Mouse (Mus musculus) embryo, embryonic 9.5 days (tissue): Measurements from ENCODE around the gene Rundc3b.
A peak's percentile ranks its signal among the peaks of the same experiment; 100 is the strongest.

ENCODE experiments used
- DNase-seq: peaks from one replicate; pipeline ENCODE4 v3.0.0-alpha.2; 2017; ENCODE audit errors: extremely low spot score

Gene Rundc3b

DNA sequence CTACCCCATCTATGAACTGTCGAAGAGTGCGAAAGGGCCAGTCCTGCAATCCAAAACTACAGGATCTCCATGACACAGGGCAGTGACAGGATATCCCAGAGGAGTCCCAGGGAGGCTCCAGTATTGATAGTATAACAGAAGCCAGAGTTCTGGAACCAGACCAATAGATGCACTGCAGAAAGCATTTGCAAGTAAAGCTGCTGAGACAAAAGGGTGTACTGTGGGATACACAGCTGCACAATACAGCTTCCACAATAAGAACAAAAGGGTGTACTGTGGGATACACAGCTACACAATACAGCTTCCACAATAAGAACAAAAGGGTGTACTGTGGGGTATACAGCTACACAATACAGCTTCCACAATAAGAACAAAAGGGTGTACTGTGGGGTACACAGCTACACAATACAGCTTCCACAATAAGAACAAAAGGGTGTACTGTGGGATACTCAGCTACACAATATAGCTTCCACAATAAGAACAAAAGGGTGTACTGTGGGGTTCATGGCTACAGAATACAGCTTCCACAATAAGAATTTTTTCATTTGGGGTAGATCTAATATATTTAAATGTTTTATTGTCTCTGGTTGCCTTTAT is 134.0 kb downstream of the Rundc3b start:
- DNase-seq: no peak

DNA sequence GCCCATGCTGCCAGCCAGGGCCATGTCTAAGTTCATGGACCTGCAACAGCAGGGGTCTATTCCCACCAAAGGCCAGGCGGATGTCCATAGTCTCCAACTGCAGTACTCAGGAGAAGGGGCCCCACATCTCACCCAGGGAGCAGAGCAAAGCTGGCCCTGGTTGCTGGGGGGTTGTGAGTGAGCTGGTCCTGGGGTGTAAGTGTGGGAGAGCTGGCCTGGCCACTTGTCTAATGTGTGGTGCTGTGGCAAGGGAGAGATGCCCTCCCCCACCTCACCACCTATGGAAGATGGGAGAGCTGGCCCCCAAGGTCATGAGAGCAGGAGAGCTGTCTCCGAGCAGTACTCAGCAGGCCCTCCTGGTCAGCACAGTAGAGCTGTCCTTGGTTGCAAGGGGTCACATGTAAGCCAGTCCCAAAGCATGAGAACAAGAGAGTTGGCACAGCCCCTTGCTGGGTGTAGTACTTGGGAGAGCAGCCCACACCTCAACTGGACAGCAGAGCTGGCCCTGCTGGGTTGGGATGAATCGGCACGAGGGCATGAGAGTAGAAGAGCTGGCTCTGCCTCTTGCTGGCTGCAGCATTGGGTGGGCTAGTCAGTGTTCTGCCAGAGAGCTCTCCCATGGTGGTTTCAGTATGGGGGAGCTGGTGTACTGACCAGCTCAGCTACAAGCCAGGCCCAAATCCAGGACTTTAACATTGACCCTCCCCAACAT is 134.6 kb downstream of the Rundc3b start:
- DNase-seq: peak; percentile 27

- no peak for DNase-seq
These were observed 166.2 kb downstream of the Rundc3b start for GRCm38 (mm10) chr5:8456561-8456960.

- DNase-seq: no peak
These were observed 167.2 kb downstream of the Rundc3b start for GRCm38 (mm10) chr5:8455565-8455964.
